10 mouse cellular contexts compared by ENCODE assay signal in the genomic region with DNA sequence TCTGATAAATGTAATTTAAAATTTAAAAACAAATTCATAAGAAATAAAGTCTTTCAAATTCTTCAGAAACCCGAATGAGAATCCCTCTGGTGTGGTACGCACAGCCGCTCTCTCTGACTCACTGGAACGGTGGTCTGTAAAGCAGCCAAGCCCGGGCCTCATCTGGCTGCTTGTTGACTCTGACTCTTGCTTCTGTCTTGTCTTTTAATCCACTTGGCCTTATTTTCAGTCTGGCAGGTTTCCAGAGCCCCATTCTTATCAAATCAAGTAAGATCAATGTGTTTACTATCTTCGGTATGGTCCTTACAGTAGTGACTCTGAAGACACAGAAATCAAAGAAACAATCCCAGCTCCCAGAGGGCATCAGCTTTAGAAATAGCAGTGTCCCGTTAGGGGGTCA. TPM values are rescaled to one million over a fixed set of nuclear protein-coding genes. Genes with fewer than 3 reads are reported as not detected.
DNase-seq lines count a peak whose midpoint lies in the region; ATAC-seq lines count a peak whose summit lies in the region.
"Had no signal": no experiment of that assay in that cellular context is flagged by ENCODE, and none has a peak within 500 bp of the region (broad histone marks: within the 10 kb centered on the region; RNA-seq: fewer than 3 reads in every experiment).

No protein-coding gene starts in this region.

- no peak overlapping the region for H3K27ac ChIP-seq in midbrain, embryonic 10.5 days (replicated peaks)
- H3K27ac ChIP-seq in midbrain, embryonic 16.5 days (ENCODE audit: low read length), result no peak overlapping the region
- no peak overlapping the region for H3K27ac ChIP-seq in kidney, embryonic 16.5 days (ENCODE audit: low read length)
- H3K27ac ChIP-seq: forebrain, embryonic 12.5 days had no signal

- WGBS in midbrain, embryonic 10.5 days, result 4% methylated on average over 7 of the region's 7 CpGs
- WGBS in midbrain, embryonic 16.5 days, result 5% methylated on average over 7 of the region's 7 CpGs
- 20% methylated on average over 7 of the region's 7 CpGs for WGBS in kidney, embryonic 16.5 days

- no peaks in the 10 kb centered on the region for H3K27me3 ChIP-seq in erythroblast, embryonic 14.5 days (ENCODE audit: control insufficient read depth)
- H3K27me3 ChIP-seq in midbrain, embryonic 10.5 days (ENCODE audit: low read depth, poor library complexity, severe bottlenecking), result peaks cover 76% of the 10 kb centered on the region
- H3K27me3 ChIP-seq in midbrain, embryonic 16.5 days (ENCODE audit: control insufficient read depth, insufficient read depth, low read depth, low read length), result peaks cover 38% of the 10 kb centered on the region
- H3K27me3 ChIP-seq in kidney, embryonic 16.5 days (ENCODE audit: insufficient read depth, low read length), result peaks cover 54% of the 10 kb centered on the region

- DNase-seq in midbrain, embryonic 10.5 days (ENCODE audit: low spot score), result peak; percentile 26
- DNase-seq in adrenal gland, postnatal 25 days, result peak; percentile 27
- peak; percentile 18 for DNase-seq in retina, embryonic 14.5 days (ENCODE audit: low spot score)
- DNase-seq in left cerebral cortex, postnatal 36 days (ENCODE audit: low spot score in 2 of 2), result no peak
- DNase-seq: layer of hippocampus, postnatal 36 days had no signal

- no peaks in the 10 kb centered on the region for H3K9me3 ChIP-seq in erythroblast, embryonic 14.5 days (ENCODE audit: control insufficient read depth, low read length)
- H3K9me3 ChIP-seq in midbrain, embryonic 10.5 days (replicated peaks), result no peaks in the 10 kb centered on the region
- H3K9me3 ChIP-seq in midbrain, embryonic 16.5 days (replicated peaks; ENCODE audit: control insufficient read depth, low read length, poor library complexity, severe bottlenecking), result no peaks in the 10 kb centered on the region
- no peaks in the 10 kb centered on the region for H3K9me3 ChIP-seq in kidney, embryonic 16.5 days (ENCODE audit: low read length)
- H3K9me3 ChIP-seq: forebrain, embryonic 12.5 days had no signal

- peak overlapping the region; percentile 91 for H3K4me3 ChIP-seq in erythroblast, embryonic 14.5 days (replicated peaks)
- H3K4me3 ChIP-seq in midbrain, embryonic 10.5 days, result no peak overlapping the region
- no peak overlapping the region for H3K4me3 ChIP-seq in midbrain, embryonic 16.5 days (ENCODE audit: low read depth, low read length)
- H3K4me3 ChIP-seq in kidney, embryonic 16.5 days (ENCODE audit: low read length), result no peak overlapping the region
- H3K4me3 ChIP-seq: forebrain, embryonic 12.5 days had no signal

- no peak overlapping the region for H3K4me2 ChIP-seq in midbrain, embryonic 16.5 days (ENCODE audit: low read length)
- H3K4me2 ChIP-seq in kidney, embryonic 16.5 days (replicated peaks; ENCODE audit: low read depth, low read length), result no peak overlapping the region

- intact Hi-C loops in left cerebral cortex, postnatal 36 days (cut with DNase I), result no loop called here

- H3K4me1 ChIP-seq in erythroblast, embryonic 14.5 days (ENCODE audit: control insufficient read depth), result peaks cover 67% of the 10 kb centered on the region
- H3K4me1 ChIP-seq in midbrain, embryonic 10.5 days, result peaks cover 23% of the 10 kb centered on the region
- peaks cover 15% of the 10 kb centered on the region for H3K4me1 ChIP-seq in midbrain, embryonic 16.5 days (ENCODE audit: control insufficient read depth, insufficient read depth, low read length)
- peaks cover 11% of the 10 kb centered on the region; the same call in 1 of the 2 replicates for H3K4me1 ChIP-seq in kidney, embryonic 16.5 days (ENCODE audit: insufficient read depth, low read length)

- ATAC-seq in erythroblast, adult 5-6 weeks (replicated peaks; ENCODE audit: low FRiP score, poor library complexity, severe bottlenecking), result no peak
- ATAC-seq in midbrain, embryonic 16.5 days, result no peak
- ATAC-seq in kidney, embryonic 16.5 days (ENCODE audit: low FRiP score, low TSS enrichment), result no peak

- peaks cover 29% of the 10 kb centered on the region for H3K36me3 ChIP-seq in erythroblast, embryonic 14.5 days (ENCODE audit: control insufficient read depth)
- no peaks in the 10 kb centered on the region for H3K36me3 ChIP-seq in midbrain, embryonic 10.5 days
- H3K36me3 ChIP-seq in midbrain, embryonic 16.5 days (ENCODE audit: control insufficient read depth, insufficient read depth, low read length), result no peaks in the 10 kb centered on the region
- no peaks in the 10 kb centered on the region for H3K36me3 ChIP-seq in kidney, embryonic 16.5 days (ENCODE audit: insufficient read depth, low read length)
- H3K36me3 ChIP-seq: forebrain, embryonic 12.5 days had no signal

- no peak overlapping the region for H3K9ac ChIP-seq in midbrain, embryonic 16.5 days (ENCODE audit: low read depth, low read length)
- no peak overlapping the region for H3K9ac ChIP-seq in kidney, embryonic 16.5 days (replicated peaks; ENCODE audit: low read length)
- H3K9ac ChIP-seq: forebrain, embryonic 12.5 days had no signal

RNA-seq across cellular contexts. Expression of gene Zc3hav1, which starts 1.5 kb away (rescaled TPM):
- 2.4 and 3.3 TPM in 2 replicates for polyA plus RNA-seq in erythroblast, embryonic 14.5 days (2012)
- total RNA-seq in erythroblast, adult 5-6 weeks (2015; ENCODE audit: low replicate concordance), result 266 and 278 TPM in 2 replicates
- 348 and 360 TPM in 2 replicates for total RNA-seq in erythroblast, adult 5-6 weeks (2017; ENCODE audit: low replicate concordance)
- 2.1 and 2.4 TPM in 2 replicates for polyA plus RNA-seq in midbrain, embryonic 10.5 days (2016; fragmentation: Nextera tagmentation; extraction: Ambion mirVana)
- polyA plus RNA-seq in midbrain, embryonic 16.5 days (2015; fragmentation: Nextera tagmentation; extraction: Ambion mirVana), result 1.0 and 1.1 TPM in 2 replicates
- 64.6 and 70.3 TPM in 2 replicates for total RNA-seq in adrenal gland, postnatal 25 days (2021)
- total RNA-seq in left cerebral cortex, postnatal 36 days (2021), result 1 to 10 TPM; 2.1 to 3.3 TPM
- 4.2 and 4.3 TPM in 2 replicates for polyA plus RNA-seq in kidney, embryonic 16.5 days (2015; fragmentation: Nextera tagmentation; extraction: Ambion mirVana)

RNA-seq across cellular contexts. Expression of gene Ttc26, which starts 25.4 kb away (rescaled TPM):
- polyA plus RNA-seq in erythroblast, embryonic 14.5 days (2012), result not detected in 2 replicates
- total RNA-seq in erythroblast, adult 5-6 weeks (2015; ENCODE audit: low replicate concordance), result 0.21 TPM in 1 of 2 replicates, not detected in the other
- total RNA-seq in erythroblast, adult 5-6 weeks (2017; ENCODE audit: low replicate concordance), result 0.70 TPM in 1 of 2 replicates, not detected in the other
- polyA plus RNA-seq in midbrain, embryonic 10.5 days (2016; fragmentation: Nextera tagmentation; extraction: Ambion mirVana), result 14.6 and 15.6 TPM in 2 replicates
- 5.5 and 7.6 TPM in 2 replicates for polyA plus RNA-seq in midbrain, embryonic 16.5 days (2015; fragmentation: Nextera tagmentation; extraction: Ambion mirVana)
- total RNA-seq in adrenal gland, postnatal 25 days (2021), result 2.5 and 2.7 TPM in 2 replicates
- total RNA-seq in left cerebral cortex, postnatal 36 days (2021), result 10 to 100 TPM in 1 of 2 experiments, 1 to 10 TPM in 1; 6.8 to 12.1 TPM
- 7.9 and 9.8 TPM in 2 replicates for polyA plus RNA-seq in kidney, embryonic 16.5 days (2015; fragmentation: Nextera tagmentation; extraction: Ambion mirVana)

RNA-seq across cellular contexts. Expression of gene Zc3hav1l, which starts 56.8 kb away (rescaled TPM):
- 0.07 and 0.11 TPM in 2 replicates for polyA plus RNA-seq in erythroblast, embryonic 14.5 days (2012)
- 2.5 and 4.8 TPM in 2 replicates for total RNA-seq in erythroblast, adult 5-6 weeks (2015; ENCODE audit: low replicate concordance)
- total RNA-seq in erythroblast, adult 5-6 weeks (2017; ENCODE audit: low replicate concordance), result 1.8 and 3.8 TPM in 2 replicates
- polyA plus RNA-seq in midbrain, embryonic 10.5 days (2016; fragmentation: Nextera tagmentation; extraction: Ambion mirVana), result 12.9 and 13.6 TPM in 2 replicates
- polyA plus RNA-seq in midbrain, embryonic 16.5 days (2015; fragmentation: Nextera tagmentation; extraction: Ambion mirVana), result 7.0 and 8.3 TPM in 2 replicates
- 4.9 TPM in 2 replicates for total RNA-seq in adrenal gland, postnatal 25 days (2021)
- 1 to 10 TPM; 3.2 to 3.9 TPM for total RNA-seq in left cerebral cortex, postnatal 36 days (2021)
- polyA plus RNA-seq in kidney, embryonic 16.5 days (2015; fragmentation: Nextera tagmentation; extraction: Ambion mirVana), result 8.3 and 9.8 TPM in 2 replicates

Comparison
In these comparisons a context has a peak if more than half of its experiments do, and no peak if none do; other contexts are left out.
1. DNase-seq: peak in midbrain, embryonic 10.5 days (single experiment), adrenal gland, postnatal 25 days (single experiment) and retina, embryonic 14.5 days (single experiment); none in left cerebral cortex, postnatal 36 days (0 of 2).